Mouse (Mus musculus) regulatory T cell (primary cell): ENCODE data around the gene T2.
"Not testable (repeated sequence)": the region's sequence is repeated elsewhere in the genome, so short reads cannot be mapped to it uniquely, and the experiment has no call there.

ENCODE experiments used
- in situ Hi-C: fragments of 300-600 bp; cut with MboI, MseI; formaldehyde crosslinking; loops from one replicate; pipeline ENCODE4 v1.15.1; 2025; ENCODE audit warnings: high pct_unique_total_duplicates

The T2 gene

GRCm38 (mm10) chr17:8367514-8368480 lies 12.0 kb downstream of the T2 start:
- in situ Hi-C loops: no loop called here

GRCm38 (mm10) chr17:8368570-8368969 lies 12.8 kb downstream of the T2 start:
- in situ Hi-C loops: no loop called here

- in situ Hi-C loops: no loop called here
Measured at GRCm38 (mm10) chr17:8369171-8369570, 13.4 kb downstream of the T2 start.

- in situ Hi-C loops: no loop called here
Measured at GRCm38 (mm10) chr17:8370634-8371229, 14.9 kb downstream of the T2 start.

- in situ Hi-C loops: no loop called here
Measured at GRCm38 (mm10) chr17:8371834-8372233, 16.0 kb downstream of the T2 start.

- in situ Hi-C loops: no loop called here
Measured at GRCm38 (mm10) chr17:8372286-8373046, 16.7 kb downstream of the T2 start.

GRCm38 (mm10) chr17:8377298-8377697 lies 21.5 kb downstream of the T2 start:
- in situ Hi-C loops: no loop called here

GRCm38 (mm10) chr17:8385441-8385840 lies 29.6 kb downstream of the T2 start:
- in situ Hi-C loops: loop anchor here (10.0 kb wide), 1 partner anchor 121 kb away; no protein-coding TSS in a partner anchor

GRCm38 (mm10) chr17:8388463-8388862 lies 32.7 kb downstream of the T2 start:
- in situ Hi-C loops: loop anchor here (10.0 kb wide), 1 partner anchor 124 kb away; no protein-coding TSS in a partner anchor

GRCm38 (mm10) chr17:8388990-8389789 lies 33.4 kb downstream of the T2 start:
- in situ Hi-C loops: loop anchor here (10.0 kb wide), 1 partner anchor 124 kb away; no protein-coding TSS in a partner anchor

- in situ Hi-C loops: loop anchor here (10.0 kb wide), 1 partner anchor 125 kb away; no protein-coding TSS in a partner anchor
Measured at GRCm38 (mm10) chr17:8389790-8390095, 34.0 kb downstream of the T2 start.

- in situ Hi-C loops: no loop called here
Measured at GRCm38 (mm10) chr17:8390487-8390886, 34.7 kb downstream of the T2 start.

- in situ Hi-C loops: no loop called here
Measured at GRCm38 (mm10) chr17:8396371-8396770, 40.6 kb downstream of the T2 start.

- in situ Hi-C loops: no loop called here
Measured at GRCm38 (mm10) chr17:8397946-8398345, 42.2 kb downstream of the T2 start.

GRCm38 (mm10) chr17:8403932-8404331 lies 48.1 kb downstream of the T2 start:
- in situ Hi-C loops: not testable (repeated sequence)

- in situ Hi-C loops: no loop called here
Measured at GRCm38 (mm10) chr17:8406285-8406684, 50.5 kb downstream of the T2 start.

- in situ Hi-C loops: not testable (repeated sequence)
Measured at GRCm38 (mm10) chr17:8408002-8408401, 52.2 kb downstream of the T2 start.

GRCm38 (mm10) chr17:8408589-8409295 lies 53.0 kb downstream of the T2 start:
- in situ Hi-C loops: no loop called here

- in situ Hi-C loops: no loop called here
Measured at GRCm38 (mm10) chr17:8410330-8410729, 54.5 kb downstream of the T2 start.

- in situ Hi-C loops: no loop called here
Measured at GRCm38 (mm10) chr17:8413656-8414055, 57.9 kb downstream of the T2 start.

- in situ Hi-C loops: no loop called here
Measured at GRCm38 (mm10) chr17:8415533-8415932, 59.7 kb downstream of the T2 start.
